Mouse (Mus musculus): ENCODE data around the gene Gnat3. TPM values are rescaled to one million over a fixed set of nuclear protein-coding genes. Genes with fewer than 3 reads are reported as not detected.

Gene Gnat3
- polyA plus RNA-seq, 1 experiment from 2014 or later = not detected

DNA sequence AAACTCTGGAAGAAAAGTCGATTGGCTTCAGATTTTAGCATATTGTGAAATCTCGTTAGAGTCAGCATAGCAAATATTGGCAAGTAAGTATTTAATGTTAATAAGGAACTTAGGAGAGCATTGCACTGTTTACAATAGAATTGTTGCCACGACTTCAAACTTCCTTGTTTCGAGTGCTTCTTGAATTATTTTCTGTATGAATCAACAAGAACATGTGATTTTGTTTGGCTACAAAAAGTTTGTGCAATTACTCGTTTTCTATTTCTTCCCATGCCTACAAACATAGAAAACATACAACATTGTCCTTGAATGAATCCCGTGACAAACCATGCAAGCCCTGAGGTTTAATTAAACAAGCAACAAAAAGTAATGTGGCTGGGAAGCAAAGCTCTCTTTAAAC is 37.8 kb downstream of the Gnat3 start:
- H3K4me1 ChIP-seq (ENCODE audit: control insufficient read depth, insufficient read depth, low read length) = no peaks in the 10 kb centered on the region
- no peak overlapping the region for H3K4me2 ChIP-seq (ENCODE audit: low read length)
- DNase-seq (no peak), ATAC-seq (ENCODE audit: low FRiP score, low TSS enrichment) (no peak)
- H3K36me3 ChIP-seq (ENCODE audit: control insufficient read depth, insufficient read depth, low read length) = no peaks in the 10 kb centered on the region
- H3K9ac ChIP-seq (replicated peaks; ENCODE audit: low read length) = no peak overlapping the region
- no peak overlapping the region for H3K27ac ChIP-seq (replicated peaks; ENCODE audit: low read depth, low read length)
- no peaks in the 10 kb centered on the region for H3K9me3 ChIP-seq (ENCODE audit: control insufficient read depth, low read length)
- WGBS = 62% methylated on average over 6 of the region's 6 CpGs
- no peaks in the 10 kb centered on the region for H3K27me3 ChIP-seq (ENCODE audit: control insufficient read depth, insufficient read depth, low read length)
- H3K4me3 ChIP-seq (replicated peaks; ENCODE audit: low read depth, low read length) = no peak overlapping the region

DNA sequence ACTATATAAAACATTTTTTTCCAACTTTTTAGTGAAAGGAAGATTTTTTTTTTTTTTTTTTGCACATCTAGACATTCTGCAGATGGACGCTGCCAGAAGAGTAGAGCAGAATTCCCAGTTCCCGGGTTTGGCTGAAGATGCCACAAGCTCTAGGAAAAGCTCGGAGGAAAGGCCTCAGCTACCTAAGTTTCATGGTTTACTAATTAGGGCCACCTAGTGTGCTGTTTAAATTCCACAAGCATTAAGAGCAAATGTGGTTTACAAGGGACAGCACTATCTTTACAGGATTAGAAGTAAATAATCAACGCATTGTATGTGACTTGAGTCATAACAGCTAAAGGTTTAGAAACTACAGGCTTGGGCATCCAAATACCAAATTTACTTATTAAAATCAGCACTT is 39.3 kb downstream of the Gnat3 start:
- H3K27me3 ChIP-seq (ENCODE audit: control insufficient read depth, insufficient read depth, low read length) = no peaks in the 10 kb centered on the region
- ATAC-seq (ENCODE audit: low FRiP score, low TSS enrichment) = no peak
- no peaks in the 10 kb centered on the region for H3K9me3 ChIP-seq (ENCODE audit: control insufficient read depth, low read length)
- no peak overlapping the region for H3K27ac ChIP-seq (replicated peaks; ENCODE audit: low read depth, low read length)
- H3K4me2 ChIP-seq (ENCODE audit: low read length) = no peak overlapping the region
- no peak overlapping the region for H3K9ac ChIP-seq (replicated peaks; ENCODE audit: low read length)
- no peak overlapping the region for H3K4me3 ChIP-seq (replicated peaks; ENCODE audit: low read depth, low read length)
- 29% methylated on average over 4 of the region's 4 CpGs for WGBS
- H3K4me1 ChIP-seq (ENCODE audit: control insufficient read depth, insufficient read depth, low read length) = no peaks in the 10 kb centered on the region
- no peak for DNase-seq
- H3K36me3 ChIP-seq (ENCODE audit: control insufficient read depth, insufficient read depth, low read length) = no peaks in the 10 kb centered on the region

GRCm38 (mm10) chr5:18003675-18004074 is 41.3 kb downstream of the Gnat3 start:
- H3K27me3 ChIP-seq (ENCODE audit: control insufficient read depth, insufficient read depth, low read length) = no peaks in the 10 kb centered on the region
- H3K9me3 ChIP-seq (ENCODE audit: control insufficient read depth, low read length) = no peaks in the 10 kb centered on the region
- ATAC-seq (ENCODE audit: low FRiP score, low TSS enrichment) = no peak
- DNase-seq = no peak
- no peak overlapping the region for H3K4me2 ChIP-seq (ENCODE audit: low read length)
- no peak overlapping the region for H3K9ac ChIP-seq (replicated peaks; ENCODE audit: low read length)
- no peaks in the 10 kb centered on the region for H3K36me3 ChIP-seq (ENCODE audit: control insufficient read depth, insufficient read depth, low read length)
- no peaks in the 10 kb centered on the region for H3K4me1 ChIP-seq (ENCODE audit: control insufficient read depth, insufficient read depth, low read length)
- H3K27ac ChIP-seq (replicated peaks; ENCODE audit: low read depth, low read length) = no peak overlapping the region
- WGBS = 95% methylated on average over 6 of the region's 6 CpGs
- H3K4me3 ChIP-seq (replicated peaks; ENCODE audit: low read depth, low read length) = no peak overlapping the region

DNA sequence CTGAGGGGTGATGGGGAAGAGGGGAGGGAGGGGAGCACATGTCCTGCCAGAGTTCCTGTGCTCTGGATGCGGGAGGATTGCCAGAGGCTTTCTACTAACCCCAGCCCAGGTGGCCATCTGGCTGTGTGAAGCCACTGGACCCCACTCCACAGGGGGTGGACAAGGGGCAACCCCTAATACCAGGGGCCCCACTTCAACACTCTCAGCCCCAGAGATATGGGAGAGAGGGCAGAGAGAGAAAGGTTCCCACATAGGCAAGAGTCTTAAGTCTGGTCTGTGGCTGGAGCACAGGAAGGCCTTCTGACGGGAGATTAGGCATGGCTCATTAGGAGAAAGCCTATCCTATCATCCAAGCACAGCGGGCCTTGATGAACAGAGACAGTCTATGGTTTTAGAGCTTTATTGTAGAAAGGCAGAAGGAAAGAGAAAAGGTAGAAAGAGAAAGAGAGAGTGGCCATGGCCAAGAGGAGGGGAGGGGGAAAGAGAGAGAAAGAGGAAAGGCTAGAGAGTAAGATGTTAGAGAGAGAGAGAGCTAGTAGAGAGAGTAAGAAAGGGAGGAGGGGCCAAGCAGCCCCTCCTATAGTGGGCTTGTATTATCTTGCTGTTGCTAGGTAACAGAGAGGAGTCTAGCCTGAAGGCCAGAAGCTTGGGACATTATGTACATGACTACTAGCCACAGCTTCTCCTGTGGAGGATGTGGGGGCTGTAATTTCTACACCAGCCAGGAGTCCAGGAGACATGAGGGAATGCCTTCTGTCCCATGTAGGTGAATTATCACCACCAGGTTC is 42.7 kb downstream of the Gnat3 start:
- ATAC-seq (ENCODE audit: low FRiP score, low TSS enrichment) (0 out of 2 replicates have a peak, but pooled peaks have one; percentile 24), DNase-seq (no peak)
- H3K4me2 ChIP-seq (ENCODE audit: low read length) = no peak overlapping the region
- no peak overlapping the region for H3K4me3 ChIP-seq (replicated peaks; ENCODE audit: low read depth, low read length)
- H3K9me3 ChIP-seq (ENCODE audit: control insufficient read depth, low read length) = no peaks in the 10 kb centered on the region
- no peaks in the 10 kb centered on the region for H3K36me3 ChIP-seq (ENCODE audit: control insufficient read depth, insufficient read depth, low read length)
- 28% methylated on average over 3 of the region's 3 CpGs for WGBS
- H3K9ac ChIP-seq (replicated peaks; ENCODE audit: low read length) = no peak overlapping the region
- H3K27me3 ChIP-seq (ENCODE audit: control insufficient read depth, insufficient read depth, low read length) = no peaks in the 10 kb centered on the region
- no peak overlapping the region for H3K27ac ChIP-seq (replicated peaks; ENCODE audit: low read depth, low read length)
- H3K4me1 ChIP-seq (ENCODE audit: control insufficient read depth, insufficient read depth, low read length) = no peaks in the 10 kb centered on the region

DNA sequence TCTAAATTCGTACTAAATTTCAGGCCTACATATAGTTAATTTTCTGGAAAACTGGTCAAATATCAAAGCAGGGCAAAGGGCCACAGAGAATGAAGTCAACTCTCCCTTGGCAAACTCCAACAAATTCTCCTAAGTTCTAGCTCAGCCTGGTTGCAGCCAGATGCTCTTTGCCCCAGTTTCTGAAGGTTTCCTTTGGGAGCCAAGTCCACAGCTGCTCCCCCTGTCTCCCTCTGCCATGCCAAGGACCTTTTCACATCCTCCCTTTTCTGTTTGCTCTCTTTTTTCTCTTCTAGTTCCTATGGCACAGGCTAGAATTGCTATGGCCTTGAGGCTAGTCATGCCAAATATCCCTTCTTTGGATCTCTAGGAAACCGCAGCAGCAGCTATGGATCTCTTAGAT is 43.8 kb downstream of the Gnat3 start:
- Histone ChIP-seq H3K36me3 (ENCODE audit: control insufficient read depth, insufficient read depth, low read length) (no peaks in the 10 kb centered on the region), H3K4me1 (ENCODE audit: control insufficient read depth, insufficient read depth, low read length) (no peaks in the 10 kb centered on the region), H3K27ac (replicated peaks; ENCODE audit: low read depth, low read length) (no peak overlapping the region), H3K4me2 (ENCODE audit: low read length) (no peak overlapping the region), H3K9me3 (ENCODE audit: control insufficient read depth, low read length) (no peaks in the 10 kb centered on the region), H3K4me3 (replicated peaks; ENCODE audit: low read depth, low read length) (no peak overlapping the region), H3K9ac (replicated peaks; ENCODE audit: low read length) (no peak overlapping the region), H3K27me3 (ENCODE audit: control insufficient read depth, insufficient read depth, low read length) (no peaks in the 10 kb centered on the region)
- 95% methylated on average over 2 of the region's 2 CpGs for WGBS
- ATAC-seq (ENCODE audit: low FRiP score, low TSS enrichment) (no peak), DNase-seq (no peak)

GRCm38 (mm10) chr5:18007067-18007466 is 44.7 kb downstream of the Gnat3 start:
- Histone ChIP-seq H3K36me3 (ENCODE audit: control insufficient read depth, insufficient read depth, low read length) (no peaks in the 10 kb centered on the region), H3K27me3 (ENCODE audit: control insufficient read depth, insufficient read depth, low read length) (no peaks in the 10 kb centered on the region), H3K4me2 (ENCODE audit: low read length) (no peak overlapping the region), H3K4me3 (replicated peaks; ENCODE audit: low read depth, low read length) (no peak overlapping the region), H3K9me3 (ENCODE audit: control insufficient read depth, low read length) (no peaks in the 10 kb centered on the region), H3K27ac (replicated peaks; ENCODE audit: low read depth, low read length) (no peak overlapping the region), H3K4me1 (ENCODE audit: control insufficient read depth, insufficient read depth, low read length) (no peaks in the 10 kb centered on the region), H3K9ac (replicated peaks; ENCODE audit: low read length) (no peak overlapping the region)
- ATAC-seq (ENCODE audit: low FRiP score, low TSS enrichment) = no peak
- no peak for DNase-seq

- WGBS = 87% methylated on average over 5 of the region's 5 CpGs
- no peak overlapping the region for H3K27ac ChIP-seq (replicated peaks; ENCODE audit: low read depth, low read length)
- ATAC-seq (ENCODE audit: low FRiP score, low TSS enrichment) (no peak), DNase-seq (no peak)
- H3K9ac ChIP-seq (replicated peaks; ENCODE audit: low read length) = no peak overlapping the region
- H3K4me2 ChIP-seq (ENCODE audit: low read length) = no peak overlapping the region
- H3K9me3 ChIP-seq (ENCODE audit: control insufficient read depth, low read length) = no peaks in the 10 kb centered on the region
- no peak overlapping the region for H3K4me3 ChIP-seq (replicated peaks; ENCODE audit: low read depth, low read length)
- H3K27me3 ChIP-seq (ENCODE audit: control insufficient read depth, insufficient read depth, low read length) = no peaks in the 10 kb centered on the region
- no peaks in the 10 kb centered on the region for H3K36me3 ChIP-seq (ENCODE audit: control insufficient read depth, insufficient read depth, low read length)
- H3K4me1 ChIP-seq (ENCODE audit: control insufficient read depth, insufficient read depth, low read length) = no peaks in the 10 kb centered on the region
Measured at GRCm38 (mm10) chr5:18010301-18010700, 48.0 kb downstream of the Gnat3 start.

DNA sequence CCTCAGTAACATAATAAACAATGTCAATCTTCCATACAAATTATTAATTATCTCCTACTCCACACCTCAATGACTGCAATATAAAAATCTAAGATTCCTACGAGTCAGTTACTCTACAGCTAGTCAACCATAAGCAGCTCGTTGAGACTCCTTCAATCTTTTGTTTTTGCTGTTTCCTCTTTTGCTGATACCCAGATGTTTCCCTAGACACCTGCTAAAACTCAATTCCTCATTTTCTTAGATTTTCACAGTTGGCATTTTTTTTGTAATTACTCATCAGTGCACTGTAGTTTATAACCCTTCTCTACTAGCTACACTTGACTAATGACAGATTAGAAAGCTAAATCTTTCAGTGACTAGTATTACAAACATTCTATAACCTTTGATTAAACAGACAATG is 50.8 kb downstream of the Gnat3 start:
- no peak overlapping the region for H3K27ac ChIP-seq (replicated peaks; ENCODE audit: low read depth, low read length)
- H3K9ac ChIP-seq (replicated peaks; ENCODE audit: low read length) = no peak overlapping the region
- no peak overlapping the region for H3K4me3 ChIP-seq (replicated peaks; ENCODE audit: low read depth, low read length)
- no peaks in the 10 kb centered on the region for H3K36me3 ChIP-seq (ENCODE audit: control insufficient read depth, insufficient read depth, low read length)
- WGBS = 77% methylated on average over 2 of the region's 2 CpGs
- ATAC-seq (ENCODE audit: low FRiP score, low TSS enrichment) = no peak
- no peak for DNase-seq
- H3K9me3 ChIP-seq (ENCODE audit: control insufficient read depth, low read length) = no peaks in the 10 kb centered on the region
- no peaks in the 10 kb centered on the region for H3K27me3 ChIP-seq (ENCODE audit: control insufficient read depth, insufficient read depth, low read length)
- no peaks in the 10 kb centered on the region for H3K4me1 ChIP-seq (ENCODE audit: control insufficient read depth, insufficient read depth, low read length)
- no peak overlapping the region for H3K4me2 ChIP-seq (ENCODE audit: low read length)

DNA sequence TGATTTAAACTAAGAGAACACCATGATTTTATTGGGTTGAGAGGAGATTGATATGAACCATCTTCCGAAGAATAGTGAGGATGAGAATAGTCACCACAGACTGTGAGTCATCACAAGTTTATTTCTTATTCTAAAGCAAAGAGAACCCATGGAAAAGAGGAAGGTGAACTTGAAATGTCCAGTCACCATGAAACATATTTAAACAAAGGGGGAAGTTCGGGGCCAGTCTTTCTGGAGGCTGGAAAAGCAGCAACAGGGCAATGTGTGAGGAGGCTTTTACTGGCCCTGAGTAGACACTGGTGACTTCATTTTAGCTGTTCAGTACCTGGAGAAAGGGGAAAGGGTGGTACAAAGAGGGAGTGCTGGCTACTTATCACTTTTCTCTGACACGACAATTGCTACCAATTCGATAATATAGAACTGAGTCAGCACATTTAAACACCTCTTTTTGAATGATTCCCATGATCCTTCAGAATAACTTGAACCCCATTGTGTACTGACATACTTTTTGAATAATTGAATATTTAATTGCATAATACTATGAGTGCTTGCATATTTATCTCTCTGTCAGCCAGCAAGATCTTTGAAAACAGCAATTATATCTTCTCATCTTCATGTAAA is 52.0 kb downstream of the Gnat3 start:
- no peak overlapping the region for H3K9ac ChIP-seq (replicated peaks; ENCODE audit: low read length)
- no peaks in the 10 kb centered on the region for H3K4me1 ChIP-seq (ENCODE audit: control insufficient read depth, insufficient read depth, low read length)
- DNase-seq = no peak
- no peak overlapping the region for H3K4me3 ChIP-seq (replicated peaks; ENCODE audit: low read depth, low read length)
- H3K4me2 ChIP-seq (ENCODE audit: low read length) = no peak overlapping the region
- H3K9me3 ChIP-seq (ENCODE audit: control insufficient read depth, low read length) = no peaks in the 10 kb centered on the region
- no peaks in the 10 kb centered on the region for H3K27me3 ChIP-seq (ENCODE audit: control insufficient read depth, insufficient read depth, low read length)
- ATAC-seq (ENCODE audit: low FRiP score, low TSS enrichment) = no peak
- no peak overlapping the region for H3K27ac ChIP-seq (replicated peaks; ENCODE audit: low read depth, low read length)
- no peaks in the 10 kb centered on the region for H3K36me3 ChIP-seq (ENCODE audit: control insufficient read depth, insufficient read depth, low read length)
- WGBS = 88% methylated on average over 4 of the region's 4 CpGs
